Mouse (Mus musculus) testis, adult 2 months (tissue): ENCODE measurements at regions not wholly inside any gene's neighbourhood (a gene's known extent, or its start where the extent isn't known, plus 50 kb on each side); places are given as distances from the start of the nearest gene placed in this dataset.

Experiments
- CTCF ChIP-seq: fragments of 200-500 bp; IDR thresholded peaks from 2 replicates; pipeline ENCODE4 v1.5.1; 2012; ENCODE audit warnings: low read depth, mild to moderate bottlenecking, inconsistent platforms, low read length, moderate library complexity; ENCODE audit not compliant: control insufficient read depth, insufficient read depth, insufficient replicate concordance
- POLR2A ChIP-seq: fragments of 200-500 bp; IDR thresholded peaks from 2 replicates; pipeline ENCODE4 v1.6.1; 2012; ENCODE audit warnings: low read depth, mild to moderate bottlenecking, inconsistent platforms, low read length, moderate library complexity; ENCODE audit not compliant: control insufficient read depth

GRCm38 (mm10) chr1:69349826-69350225 is 242.0 kb upstream of the Erbb4 start:
- TF ChIP-seq POLR2A: no peak
- no peak for TF ChIP-seq CTCF
